Mouse (Mus musculus): ENCODE measurements around the gene Psen1. TPM values are rescaled to one million over a fixed set of nuclear protein-coding genes. Genes with fewer than 3 reads are reported as not detected.

The Psen1 gene
- polyA plus RNA-seq, 1 experiment from 2014 or later, result 64.7 TPM

GRCm38 (mm10) chr12:83742834-83743233 is 54.9 kb downstream of the Psen1 start:
- Histone ChIP-seq H3K9me3 (ENCODE audit: control insufficient read depth, low read length) (no peaks in the 10 kb centered on the region), H3K27ac (replicated peaks) (no peak overlapping the region), H3K9ac (ENCODE audit: low read length) (no peak overlapping the region), H3K27me3 (ENCODE audit: control insufficient read depth, insufficient read depth, low read length) (no peaks in the 10 kb centered on the region), H3K4me2 (replicated peaks; ENCODE audit: low read depth) (no peak overlapping the region), H3K36me3 (ENCODE audit: control insufficient read depth, insufficient read depth, low read length) (no peaks in the 10 kb centered on the region), H3K4me1 (replicated peaks; ENCODE audit: control insufficient read depth, insufficient read depth) (no peaks in the 10 kb centered on the region), H3K4me3 (ENCODE audit: low read depth, low read length) (no peak overlapping the region)
- WGBS, result 71% methylated on average over 4 of the region's 4 CpGs
- TF ChIP-seq EP300 (optimal IDR thresholded peaks at IDR 0.05), result no peak
- DNase-seq (ENCODE audit: low spot score), result no peak
- no peak for ATAC-seq (ENCODE audit: low FRiP score, low TSS enrichment)

- Histone ChIP-seq H3K9ac (ENCODE audit: low read length) (no peak overlapping the region), H3K4me2 (replicated peaks; ENCODE audit: low read depth) (no peak overlapping the region), H3K4me3 (ENCODE audit: low read depth, low read length) (no peak overlapping the region), H3K4me1 (replicated peaks; ENCODE audit: control insufficient read depth, insufficient read depth) (no peaks in the 10 kb centered on the region), H3K27ac (replicated peaks) (no peak overlapping the region), H3K27me3 (ENCODE audit: control insufficient read depth, insufficient read depth, low read length) (no peaks in the 10 kb centered on the region), H3K36me3 (ENCODE audit: control insufficient read depth, insufficient read depth, low read length) (no peaks in the 10 kb centered on the region), H3K9me3 (ENCODE audit: control insufficient read depth, low read length) (no peaks in the 10 kb centered on the region)
- ATAC-seq (ENCODE audit: low FRiP score, low TSS enrichment) (no peak), DNase-seq (ENCODE audit: low spot score) (no peak)
- WGBS, result 79% methylated on average over 3 of the region's 3 CpGs
- TF ChIP-seq CTCF (IDR thresholded peaks at IDR 0.05; ENCODE audit: low read depth) (no peak), EP300 (optimal IDR thresholded peaks at IDR 0.05) (no peak)
These were observed 55.8 kb downstream of the Psen1 start for GRCm38 (mm10) chr12:83743712-83744111.

GRCm38 (mm10) chr12:83749186-83749585 is 61.2 kb downstream of the Psen1 start:
- ATAC-seq (ENCODE audit: low FRiP score, low TSS enrichment), result no peak
- TF ChIP-seq EP300 (optimal IDR thresholded peaks at IDR 0.05), result no peak
- TF ChIP-seq CTCF (IDR thresholded peaks at IDR 0.05; ENCODE audit: low read depth), result no peak
- 53% methylated on average over 1 of the region's 1 CpGs for WGBS

GRCm38 (mm10) chr12:83752495-83752894 is 64.5 kb downstream of the Psen1 start:
- H3K9me3 ChIP-seq (ENCODE audit: control insufficient read depth, low read length), result no peaks in the 10 kb centered on the region
- no peak overlapping the region for H3K4me2 ChIP-seq (replicated peaks; ENCODE audit: low read depth)
- DNase-seq (ENCODE audit: low spot score), result no peak
- TF ChIP-seq EP300 (optimal IDR thresholded peaks at IDR 0.05) (no peak), CTCF (IDR thresholded peaks at IDR 0.05; ENCODE audit: low read depth) (no peak)
- ATAC-seq (ENCODE audit: low FRiP score, low TSS enrichment), result 0 out of 2 replicates have a peak, but pooled peaks have one; percentile 21
- H3K27me3 ChIP-seq (ENCODE audit: control insufficient read depth, insufficient read depth, low read length), result no peaks in the 10 kb centered on the region
- H3K27ac ChIP-seq (replicated peaks), result no peak overlapping the region
- WGBS, result 6% methylated on average over 2 of the region's 2 CpGs
- H3K4me1 ChIP-seq (replicated peaks; ENCODE audit: control insufficient read depth, insufficient read depth), result no peaks in the 10 kb centered on the region
- H3K36me3 ChIP-seq (ENCODE audit: control insufficient read depth, insufficient read depth, low read length), result no peaks in the 10 kb centered on the region
- no peak overlapping the region for H3K4me3 ChIP-seq (ENCODE audit: low read depth, low read length)
- no peak overlapping the region for H3K9ac ChIP-seq (ENCODE audit: low read length)

More at GRCm38 (mm10) chr12:83749186-83749585, 61.2 kb downstream of the Psen1 start:
- Histone ChIP-seq H3K4me2 (replicated peaks; ENCODE audit: low read depth) (no peak overlapping the region), H3K4me3 (ENCODE audit: low read depth, low read length) (no peak overlapping the region), H3K36me3 (ENCODE audit: control insufficient read depth, insufficient read depth, low read length) (no peaks in the 10 kb centered on the region), H3K27ac (replicated peaks) (no peak overlapping the region), H3K9me3 (ENCODE audit: control insufficient read depth, low read length) (no peaks in the 10 kb centered on the region), H3K4me1 (replicated peaks; ENCODE audit: control insufficient read depth, insufficient read depth) (no peaks in the 10 kb centered on the region), H3K9ac (ENCODE audit: low read length) (no peak overlapping the region), H3K27me3 (ENCODE audit: control insufficient read depth, insufficient read depth, low read length) (no peaks in the 10 kb centered on the region)
- no peak for DNase-seq (ENCODE audit: low spot score)

- Histone ChIP-seq H3K4me3 (ENCODE audit: low read depth, low read length) (no peak overlapping the region), H3K4me1 (replicated peaks; ENCODE audit: control insufficient read depth, insufficient read depth) (peaks cover 3% of the 10 kb centered on the region; the same call in 1 of the 2 replicates), H3K36me3 (ENCODE audit: control insufficient read depth, insufficient read depth, low read length) (no peaks in the 10 kb centered on the region), H3K4me2 (replicated peaks; ENCODE audit: low read depth) (no peak overlapping the region), H3K27ac (replicated peaks) (no peak overlapping the region), H3K27me3 (ENCODE audit: control insufficient read depth, insufficient read depth, low read length) (no peaks in the 10 kb centered on the region), H3K9ac (ENCODE audit: low read length) (no peak overlapping the region), H3K9me3 (ENCODE audit: control insufficient read depth, low read length) (no peaks in the 10 kb centered on the region)
- DNase-seq (ENCODE audit: low spot score), result peak; percentile 61
- no peak for TF ChIP-seq CTCF (IDR thresholded peaks at IDR 0.05; ENCODE audit: low read depth)
- no peak for TF ChIP-seq EP300 (optimal IDR thresholded peaks at IDR 0.05)
- ATAC-seq (ENCODE audit: low FRiP score, low TSS enrichment), result 0 out of 2 replicates have a peak, but pooled peaks have one; percentile 42
- 56% methylated on average over 10 of the region's 10 CpGs for WGBS
These were observed 70.8 kb downstream of the Psen1 start for GRCm38 (mm10) chr12:83758735-83759134.

- no peak for ATAC-seq (ENCODE audit: low FRiP score, low TSS enrichment)
- no peak overlapping the region for H3K9ac ChIP-seq (ENCODE audit: low read length)
- H3K27me3 ChIP-seq (ENCODE audit: control insufficient read depth, insufficient read depth, low read length), result no peaks in the 10 kb centered on the region
- DNase-seq (ENCODE audit: low spot score), result no peak
- H3K4me1 ChIP-seq (replicated peaks; ENCODE audit: control insufficient read depth, insufficient read depth), result peaks cover 3% of the 10 kb centered on the region; the same call in 1 of the 2 replicates
- no peaks in the 10 kb centered on the region for H3K36me3 ChIP-seq (ENCODE audit: control insufficient read depth, insufficient read depth, low read length)
- H3K27ac ChIP-seq (replicated peaks), result no peak overlapping the region
- no peak overlapping the region for H3K4me3 ChIP-seq (ENCODE audit: low read depth, low read length)
- 86% methylated on average over 2 of the region's 2 CpGs for WGBS
- TF ChIP-seq EP300 (optimal IDR thresholded peaks at IDR 0.05), result no peak
- no peak for TF ChIP-seq CTCF (IDR thresholded peaks at IDR 0.05; ENCODE audit: low read depth)
- H3K4me2 ChIP-seq (replicated peaks; ENCODE audit: low read depth), result no peak overlapping the region
- H3K9me3 ChIP-seq (ENCODE audit: control insufficient read depth, low read length), result no peaks in the 10 kb centered on the region
These were observed 72.2 kb downstream of the Psen1 start for GRCm38 (mm10) chr12:83760201-83760600.

Measured in stomach, postnatal 0 days (tissue).